In genomic region chr7:120620075-120620771, GRCm38 (mm10) we compare ENCODE assay signal across 27 mouse cellular contexts. TPM values are rescaled to one million over a fixed set of nuclear protein-coding genes. Genes with fewer than 3 reads are reported as not detected.
DNase-seq lines count a peak whose midpoint lies in the region; ATAC-seq lines count a peak whose summit lies in the region.
"Had no signal": no experiment of that assay in that cellular context is flagged by ENCODE, and none has a peak within 500 bp of the region (broad histone marks: within the 10 kb centered on the region; RNA-seq: fewer than 3 reads in every experiment).

No protein-coding gene starts in this region.

- H3K4me2 ChIP-seq in midbrain, embryonic 11.5 days: no peak overlapping the region
- no peak overlapping the region for H3K4me2 ChIP-seq in midbrain, embryonic 15.5 days
- no peak overlapping the region for H3K4me2 ChIP-seq in neural tube, embryonic 14.5 days (ENCODE audit: low read depth, low read length)
- H3K4me2 ChIP-seq: embryonic facial prominence, embryonic 13.5 days; embryonic facial prominence, embryonic 15.5 days; forebrain, embryonic 12.5 days had no signal

- no peak for ATAC-seq in midbrain, embryonic 11.5 days (ENCODE audit: low FRiP score)
- no peak for ATAC-seq in midbrain, embryonic 15.5 days (replicated peaks)
- peak; percentile 76 for ATAC-seq in neural tube, embryonic 14.5 days (ENCODE audit: low read depth)
- ATAC-seq: CD4-positive, CD25-positive, alpha-beta regulatory T cell, adult 4 months; forebrain, embryonic 14.5 days; forebrain, embryonic 16.5 days had no signal

- no peaks in the 10 kb centered on the region for H3K36me3 ChIP-seq in midbrain, embryonic 11.5 days (ENCODE audit: control insufficient read depth, insufficient read depth, low read length)
- no peaks in the 10 kb centered on the region for H3K36me3 ChIP-seq in midbrain, embryonic 15.5 days (replicated peaks)
- H3K36me3 ChIP-seq in neural tube, embryonic 14.5 days (ENCODE audit: control insufficient read depth, insufficient read depth, low read length): no peaks in the 10 kb centered on the region
- H3K36me3 ChIP-seq: embryonic facial prominence, embryonic 13.5 days; embryonic facial prominence, embryonic 15.5 days; forebrain, embryonic 10.5 days; forebrain, embryonic 12.5 days; G1E had no signal

- 83% methylated on average over 8 of the region's 8 CpGs for WGBS in midbrain, embryonic 11.5 days
- WGBS in midbrain, embryonic 15.5 days: 69% methylated on average over 8 of the region's 8 CpGs
- WGBS in neural tube, embryonic 14.5 days: 61% methylated on average over 8 of the region's 8 CpGs

- DNase-seq in heart, adult 11 months: peak; percentile 33
- DNase-seq in heart, adult 8-10 months (ENCODE audit: low spot score): no peak
- DNase-seq in midbrain, embryonic 11.5 days (ENCODE audit: low spot score, missing footprints): peak; percentile 28
- DNase-seq in Muller cell, postnatal 12 days (ENCODE audit: inconsistent ontology term): peak; percentile 26
- no peak for DNase-seq in adrenal gland, adult 2 months
- no peak for DNase-seq in cerebellum, postnatal 10 days
- DNase-seq: B cell, adult 2 months; cerebellum, adult 11-12 months; cerebellum, adult 2 months; cerebellum, adult 9-10 months; cerebellum, postnatal 14 days; cerebellum, postnatal 36 days; embryo, embryonic 11 days had no signal

- H3K27me3 ChIP-seq in midbrain, embryonic 11.5 days (ENCODE audit: control insufficient read depth, insufficient read depth, low read length): no peaks in the 10 kb centered on the region; the same call in 1 of the 2 replicates
- no peaks in the 10 kb centered on the region for H3K27me3 ChIP-seq in midbrain, embryonic 15.5 days (replicated peaks)
- H3K27me3 ChIP-seq in neural tube, embryonic 14.5 days (ENCODE audit: control insufficient read depth, insufficient read depth, low read length): no peaks in the 10 kb centered on the region
- H3K27me3 ChIP-seq: embryonic facial prominence, embryonic 13.5 days; embryonic facial prominence, embryonic 15.5 days; forebrain, embryonic 12.5 days had no signal

- H3K27ac ChIP-seq in midbrain, embryonic 11.5 days (ENCODE audit: low read depth, low read length): no peak overlapping the region
- no peak overlapping the region for H3K27ac ChIP-seq in midbrain, embryonic 15.5 days
- no peak overlapping the region for H3K27ac ChIP-seq in neural tube, embryonic 14.5 days (ENCODE audit: low read depth, low read length)
- H3K27ac ChIP-seq: embryonic facial prominence, embryonic 13.5 days; embryonic facial prominence, embryonic 15.5 days; forebrain, embryonic 10.5 days; forebrain, embryonic 12.5 days had no signal

- H3K9ac ChIP-seq in midbrain, embryonic 11.5 days (ENCODE audit: low read length): no peak overlapping the region
- H3K9ac ChIP-seq in midbrain, embryonic 15.5 days: no peak overlapping the region
- H3K9ac ChIP-seq in neural tube, embryonic 14.5 days (replicated peaks; ENCODE audit: low read depth, low read length): no peak overlapping the region
- H3K9ac ChIP-seq: embryonic facial prominence, embryonic 13.5 days; embryonic facial prominence, embryonic 15.5 days; forebrain, embryonic 12.5 days had no signal

- no peaks in the 10 kb centered on the region for H3K4me1 ChIP-seq in midbrain, embryonic 11.5 days (ENCODE audit: control insufficient read depth, insufficient read depth, low read length)
- H3K4me1 ChIP-seq in midbrain, embryonic 15.5 days: no peaks in the 10 kb centered on the region
- no peaks in the 10 kb centered on the region for H3K4me1 ChIP-seq in neural tube, embryonic 14.5 days (ENCODE audit: control insufficient read depth, insufficient read depth, low read length)
- H3K4me1 ChIP-seq: embryonic facial prominence, embryonic 13.5 days; embryonic facial prominence, embryonic 15.5 days; forebrain, embryonic 10.5 days; forebrain, embryonic 12.5 days had no signal

- H3K4me3 ChIP-seq in midbrain, embryonic 11.5 days (ENCODE audit: low read depth, low read length): no peak overlapping the region
- H3K4me3 ChIP-seq in midbrain, embryonic 15.5 days: no peak overlapping the region
- no peak overlapping the region for H3K4me3 ChIP-seq in neural tube, embryonic 14.5 days (ENCODE audit: low read depth, low read length)
- H3K4me3 ChIP-seq: embryonic facial prominence, embryonic 13.5 days; embryonic facial prominence, embryonic 15.5 days; erythroblast, embryonic 14.5 days; forebrain, embryonic 10.5 days; forebrain, embryonic 12.5 days had no signal

- H3K9me3 ChIP-seq in midbrain, embryonic 11.5 days (ENCODE audit: control insufficient read depth, low read length): no peaks in the 10 kb centered on the region
- H3K9me3 ChIP-seq in midbrain, embryonic 15.5 days: no peaks in the 10 kb centered on the region
- no peaks in the 10 kb centered on the region for H3K9me3 ChIP-seq in neural tube, embryonic 14.5 days (ENCODE audit: control insufficient read depth, low read length)
- H3K9me3 ChIP-seq: embryonic facial prominence, embryonic 13.5 days; embryonic facial prominence, embryonic 15.5 days; forebrain, embryonic 10.5 days; forebrain, embryonic 12.5 days; G1E had no signal

RNA-seq across cellular contexts. Expression of gene Uqcrc2, which starts 14.8 kb away (rescaled TPM):
- 1,000 to 10,000 TPM; 1,123 to 1,294 (median 1,155) TPM for total RNA-seq in heart, adult 8-10 months (2022)
- 201 and 211 TPM in 2 replicates for polyA plus RNA-seq in midbrain, embryonic 11.5 days (2014; fragmentation: Nextera tagmentation; extraction: Ambion mirVana)
- 204 and 212 TPM in 2 replicates for polyA plus RNA-seq in midbrain, embryonic 15.5 days (2015; fragmentation: Nextera tagmentation; extraction: Ambion mirVana)
- 257 and 264 TPM in 2 replicates for polyA plus RNA-seq in neural tube, embryonic 14.5 days (2014; fragmentation: Nextera tagmentation; extraction: Ambion mirVana)
- 100 to 1,000 TPM; 350 to 468 TPM for total RNA-seq in adrenal gland, adult 2 months (2021)
- 29.6 and 34.2 TPM in 2 replicates for polyA plus RNA-seq in adrenal gland, adult 2 months (2012; rRNA removed)

RNA-seq across cellular contexts. Expression of gene Pdzd9, which starts 49.9 kb away (rescaled TPM):
- not detected for total RNA-seq in heart, adult 8-10 months (2022)
- 0.38 and 0.39 TPM in 2 replicates for polyA plus RNA-seq in midbrain, embryonic 11.5 days (2014; fragmentation: Nextera tagmentation; extraction: Ambion mirVana)
- polyA plus RNA-seq in midbrain, embryonic 15.5 days (2015; fragmentation: Nextera tagmentation; extraction: Ambion mirVana): 0.34 and 0.54 TPM in 2 replicates
- 0.71 and 0.74 TPM in 2 replicates for polyA plus RNA-seq in neural tube, embryonic 14.5 days (2014; fragmentation: Nextera tagmentation; extraction: Ambion mirVana)
- not detected for total RNA-seq in adrenal gland, adult 2 months (2021)
- polyA plus RNA-seq in adrenal gland, adult 2 months (2012; rRNA removed): not detected in 2 replicates
- total RNA-seq: adrenal gland, adult 8-10 months; adrenal gland, postnatal 14 days; adrenal gland, postnatal 36 days had no signal
- polyA plus RNA-seq: cerebellum, adult 2 months; erythroblast, embryonic 14.5 days; G1E had no signal

RNA-seq across cellular contexts. Expression of gene Mosmo, which starts 57.2 kb away (rescaled TPM):
- 10 to 100 TPM; 24.7 to 37.7 (median 32.3) TPM for total RNA-seq in heart, adult 8-10 months (2022)
- 12.5 and 15.0 TPM in 2 replicates for polyA plus RNA-seq in midbrain, embryonic 11.5 days (2014; fragmentation: Nextera tagmentation; extraction: Ambion mirVana)
- polyA plus RNA-seq in midbrain, embryonic 15.5 days (2015; fragmentation: Nextera tagmentation; extraction: Ambion mirVana): 12.3 and 14.9 TPM in 2 replicates
- polyA plus RNA-seq in neural tube, embryonic 14.5 days (2014; fragmentation: Nextera tagmentation; extraction: Ambion mirVana): 14.1 and 15.2 TPM in 2 replicates
- 10 to 100 TPM; 29.3 to 41.6 TPM for total RNA-seq in adrenal gland, adult 2 months (2021)
- 30.9 and 43.3 TPM in 2 replicates for polyA plus RNA-seq in adrenal gland, adult 2 months (2012; rRNA removed)

Comparison
In these comparisons a context has a peak if more than half of its experiments do, and no peak if none do; other contexts are left out.
1. DNase-seq: peak in heart, adult 11 months (single experiment), midbrain, embryonic 11.5 days (single experiment) and Muller cell, postnatal 12 days (single experiment); none in heart, adult 8-10 months (single experiment), adrenal gland, adult 2 months (single experiment) and cerebellum, postnatal 10 days (0 of 2).